2 mouse cellular contexts compared by ENCODE assay signal in the genomic region with DNA sequence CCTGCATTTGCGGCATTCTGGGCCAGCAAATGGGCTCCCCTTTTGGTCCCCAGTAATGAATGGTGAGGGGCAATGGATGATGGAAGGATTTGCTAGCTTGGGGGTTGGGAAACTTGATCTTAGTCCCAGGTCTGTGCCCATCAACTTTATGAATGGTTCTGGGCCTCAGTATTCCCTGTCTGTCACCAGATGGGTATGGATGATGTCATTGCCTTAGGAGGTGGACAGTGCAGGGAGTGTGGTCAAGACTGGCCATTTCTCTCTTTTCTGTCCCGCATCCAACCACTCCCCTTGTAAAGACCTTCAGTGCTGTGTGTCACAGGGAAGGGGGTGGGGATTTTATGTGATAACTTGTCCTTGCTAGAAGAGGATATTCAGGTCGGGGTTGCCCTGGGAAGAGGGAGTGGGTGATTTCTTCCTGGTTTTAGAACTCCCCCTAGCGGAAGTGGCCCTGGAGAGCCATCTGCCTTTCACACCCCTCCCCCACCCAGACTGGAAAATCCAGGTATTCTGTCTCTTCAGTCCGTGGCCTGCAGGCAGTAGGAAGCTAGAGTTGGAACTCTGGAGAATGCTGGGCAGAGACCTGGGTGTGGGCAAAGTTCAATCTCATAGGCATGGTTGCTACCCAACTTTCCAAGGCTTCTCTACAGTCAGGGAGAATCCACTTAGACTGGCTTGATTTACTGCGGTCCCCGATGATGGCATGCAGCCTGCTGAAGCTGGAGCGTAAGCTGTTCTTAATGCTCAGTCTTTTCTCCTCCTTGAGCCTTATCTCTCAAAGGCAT.
A peak's percentile ranks its signal among the peaks of the same experiment; 100 is the strongest.
TF ChIP-seq lines count a peak whose summit lies in the region.

No protein-coding gene starts in this region.

TF ChIP-seq in C2C12, 6 proteins besides CTCF, POLR2A, EP300 and RAD21:
- TF ChIP-seq MYOG (IDR thresholded peaks at IDR 0.05; ENCODE audit: control insufficient read depth, extremely low read depth, insufficient read length) (no peak), MAX (IDR thresholded peaks at IDR 0.05) (no peak), USF1 (IDR thresholded peaks at IDR 0.05; ENCODE audit: low read depth) (no peak), CEBPB (IDR thresholded peaks at IDR 0.05; ENCODE audit: low read depth) (no peak), FOSL1 (IDR thresholded peaks at IDR 0.05; ENCODE audit: insufficient read depth, low read length, poor library complexity, severe bottlenecking) (no peak), MYOD1 (IDR thresholded peaks at IDR 0.05; ENCODE audit: control insufficient read depth, insufficient read length, low read depth) (no peak)

TF ChIP-seq in MEL, 35 proteins besides CTCF, POLR2A, EP300 and RAD21:
- 0 out of 2 replicates have a peak, but pooled peaks have one; percentile 34 for TF ChIP-seq CHD2 (IDR thresholded peaks at IDR 0.05; ENCODE audit: low read length)
- TF ChIP-seq BHLHE40 (IDR thresholded peaks at IDR 0.05; ENCODE audit: borderline replicate concordance, low read depth, low read length) = peak; percentile 27; the same call in 1 of the 2 replicates
- TF ChIP-seq TBP (IDR thresholded peaks at IDR 0.05; ENCODE audit: low read depth, low read length) = peak; percentile 35; the same call in 1 of the 2 replicates
- TF ChIP-seq MAX (IDR thresholded peaks at IDR 0.05; ENCODE audit: low read length) = no peak
- TF ChIP-seq ELF1 (IDR thresholded peaks at IDR 0.05; ENCODE audit: low read depth, low read length) = peak; percentile 81
